Mouse (Mus musculus): ENCODE measurements at regions not wholly inside any gene's neighbourhood (a gene's known extent, or its start where the extent isn't known, plus 50 kb on each side); places are given as distances from the start of the nearest gene placed in this dataset.

- no peaks in the 10 kb centered on the region for H3K9me3 ChIP-seq (replicated peaks; ENCODE audit: control insufficient read depth, low read length, poor library complexity, severe bottlenecking)
- H3K27ac ChIP-seq (ENCODE audit: low read length), result no peak overlapping the region
- H3K9ac ChIP-seq (ENCODE audit: low read depth, low read length), result no peak overlapping the region
- H3K4me1 ChIP-seq (ENCODE audit: control insufficient read depth, insufficient read depth, low read length), result no peaks in the 10 kb centered on the region
- H3K4me2 ChIP-seq (ENCODE audit: low read length), result no peak overlapping the region
- H3K4me3 ChIP-seq (ENCODE audit: low read depth, low read length), result no peak overlapping the region
- ATAC-seq, result no peak
- 85% methylated on average over 11 of the region's 11 CpGs for WGBS
- no peaks in the 10 kb centered on the region for H3K27me3 ChIP-seq (ENCODE audit: control insufficient read depth, insufficient read depth, low read depth, low read length)
- no peaks in the 10 kb centered on the region for H3K36me3 ChIP-seq (ENCODE audit: control insufficient read depth, insufficient read depth, low read length)
Observed at GRCm38 (mm10) chr2:114812141-114812902, 157.6 kb upstream of the Dph6 start.

GRCm38 (mm10) chr2:114812903-114813290, 158.1 kb upstream of the Dph6 start:
- H3K9ac ChIP-seq (ENCODE audit: low read depth, low read length), result no peak overlapping the region
- no peak for ATAC-seq
- no peaks in the 10 kb centered on the region for H3K4me1 ChIP-seq (ENCODE audit: control insufficient read depth, insufficient read depth, low read length)
- H3K36me3 ChIP-seq (ENCODE audit: control insufficient read depth, insufficient read depth, low read length), result no peaks in the 10 kb centered on the region
- no peak overlapping the region for H3K27ac ChIP-seq (ENCODE audit: low read length)
- H3K4me3 ChIP-seq (ENCODE audit: low read depth, low read length), result no peak overlapping the region
- no peaks in the 10 kb centered on the region for H3K9me3 ChIP-seq (replicated peaks; ENCODE audit: control insufficient read depth, low read length, poor library complexity, severe bottlenecking)
- WGBS, result 31% methylated on average over 3 of the region's 3 CpGs
- no peaks in the 10 kb centered on the region for H3K27me3 ChIP-seq (ENCODE audit: control insufficient read depth, insufficient read depth, low read depth, low read length)
- no peak overlapping the region for H3K4me2 ChIP-seq (ENCODE audit: low read length)

GRCm38 (mm10) chr2:114822657-114823056, 167.9 kb upstream of the Dph6 start:
- no peaks in the 10 kb centered on the region for H3K4me1 ChIP-seq (ENCODE audit: control insufficient read depth, insufficient read depth, low read length)
- no peak overlapping the region for H3K4me2 ChIP-seq (ENCODE audit: low read length)
- 50% methylated on average over 3 of the region's 3 CpGs for WGBS

GRCm38 (mm10) chr2:114828192-114828591, 173.4 kb upstream of the Dph6 start:
- no peak for ATAC-seq
- 50% methylated on average over 6 of the region's 6 CpGs for WGBS
- H3K27ac ChIP-seq (ENCODE audit: low read length), result no peak overlapping the region

More at GRCm38 (mm10) chr2:114822657-114823056, 167.9 kb upstream of the Dph6 start:
- no peak for ATAC-seq
- no peaks in the 10 kb centered on the region for H3K36me3 ChIP-seq (ENCODE audit: control insufficient read depth, insufficient read depth, low read length)
- H3K27ac ChIP-seq (ENCODE audit: low read length), result no peak overlapping the region
- no peaks in the 10 kb centered on the region for H3K9me3 ChIP-seq (replicated peaks; ENCODE audit: control insufficient read depth, low read length, poor library complexity, severe bottlenecking)
- H3K4me3 ChIP-seq (ENCODE audit: low read depth, low read length), result no peak overlapping the region
- H3K27me3 ChIP-seq (ENCODE audit: control insufficient read depth, insufficient read depth, low read depth, low read length), result no peaks in the 10 kb centered on the region
- no peak overlapping the region for H3K9ac ChIP-seq (ENCODE audit: low read depth, low read length)

GRCm38 (mm10) chr2:114835694-114836093, 180.9 kb upstream of the Dph6 start:
- H3K4me2 ChIP-seq (ENCODE audit: low read length), result no peak overlapping the region
- 65% methylated on average over 2 of the region's 2 CpGs for WGBS
- no peak overlapping the region for H3K27ac ChIP-seq (ENCODE audit: low read length)
- no peak overlapping the region for H3K4me3 ChIP-seq (ENCODE audit: low read depth, low read length)
- no peaks in the 10 kb centered on the region for H3K27me3 ChIP-seq (ENCODE audit: control insufficient read depth, insufficient read depth, low read depth, low read length)
- no peak for ATAC-seq
- H3K9ac ChIP-seq (ENCODE audit: low read depth, low read length), result no peak overlapping the region
- H3K9me3 ChIP-seq (replicated peaks; ENCODE audit: control insufficient read depth, low read length, poor library complexity, severe bottlenecking), result no peaks in the 10 kb centered on the region
- no peaks in the 10 kb centered on the region for H3K4me1 ChIP-seq (ENCODE audit: control insufficient read depth, insufficient read depth, low read length)
- no peaks in the 10 kb centered on the region for H3K36me3 ChIP-seq (ENCODE audit: control insufficient read depth, insufficient read depth, low read length)

More at GRCm38 (mm10) chr2:114828192-114828591, 173.4 kb upstream of the Dph6 start:
- no peaks in the 10 kb centered on the region for H3K36me3 ChIP-seq (ENCODE audit: control insufficient read depth, insufficient read depth, low read length)
- H3K9me3 ChIP-seq (replicated peaks; ENCODE audit: control insufficient read depth, low read length, poor library complexity, severe bottlenecking), result no peaks in the 10 kb centered on the region
- no peaks in the 10 kb centered on the region for H3K4me1 ChIP-seq (ENCODE audit: control insufficient read depth, insufficient read depth, low read length)
- no peak overlapping the region for H3K9ac ChIP-seq (ENCODE audit: low read depth, low read length)
- H3K4me2 ChIP-seq (ENCODE audit: low read length), result no peak overlapping the region
- H3K4me3 ChIP-seq (ENCODE audit: low read depth, low read length), result no peak overlapping the region
- H3K27me3 ChIP-seq (ENCODE audit: control insufficient read depth, insufficient read depth, low read depth, low read length), result no peaks in the 10 kb centered on the region

- Histone ChIP-seq H3K9ac (ENCODE audit: low read depth, low read length) (no peak overlapping the region), H3K4me1 (ENCODE audit: control insufficient read depth, insufficient read depth, low read length) (no peaks in the 10 kb centered on the region), H3K4me3 (ENCODE audit: low read depth, low read length) (no peak overlapping the region), H3K27me3 (ENCODE audit: control insufficient read depth, insufficient read depth, low read depth, low read length) (no peaks in the 10 kb centered on the region), H3K27ac (ENCODE audit: low read length) (no peak overlapping the region), H3K36me3 (ENCODE audit: control insufficient read depth, insufficient read depth, low read length) (no peaks in the 10 kb centered on the region), H3K9me3 (replicated peaks; ENCODE audit: control insufficient read depth, low read length, poor library complexity, severe bottlenecking) (no peaks in the 10 kb centered on the region), H3K4me2 (ENCODE audit: low read length) (no peak overlapping the region)
- peak; percentile 56 for ATAC-seq
- 66% methylated on average over 9 of the region's 9 CpGs for WGBS
Observed at GRCm38 (mm10) chr2:114843696-114844388, 189.1 kb upstream of the Dph6 start.

- Histone ChIP-seq H3K36me3 (ENCODE audit: control insufficient read depth, insufficient read depth, low read length) (no peaks in the 10 kb centered on the region), H3K4me3 (ENCODE audit: low read depth, low read length) (no peak overlapping the region), H3K27me3 (ENCODE audit: control insufficient read depth, insufficient read depth, low read depth, low read length) (no peaks in the 10 kb centered on the region), H3K9ac (ENCODE audit: low read depth, low read length) (no peak overlapping the region), H3K9me3 (replicated peaks; ENCODE audit: control insufficient read depth, low read length, poor library complexity, severe bottlenecking) (no peaks in the 10 kb centered on the region), H3K27ac (ENCODE audit: low read length) (no peak overlapping the region), H3K4me1 (ENCODE audit: control insufficient read depth, insufficient read depth, low read length) (no peaks in the 10 kb centered on the region), H3K4me2 (ENCODE audit: low read length) (no peak overlapping the region)
- ATAC-seq, result no peak
- WGBS, result 64% methylated on average over 3 of the region's 3 CpGs
Observed at GRCm38 (mm10) chr2:114844389-114844771, 189.6 kb upstream of the Dph6 start.

- H3K4me3 ChIP-seq (ENCODE audit: low read depth, low read length), result no peak overlapping the region
- WGBS, result 89% methylated on average over 5 of the region's 5 CpGs
- H3K4me1 ChIP-seq (ENCODE audit: control insufficient read depth, insufficient read depth, low read length), result peaks cover 3% of the 10 kb centered on the region; the same call in 1 of the 2 replicates
- H3K27me3 ChIP-seq (ENCODE audit: control insufficient read depth, insufficient read depth, low read depth, low read length), result no peaks in the 10 kb centered on the region
- ATAC-seq, result no peak
- no peak overlapping the region for H3K27ac ChIP-seq (ENCODE audit: low read length)
- no peaks in the 10 kb centered on the region for H3K36me3 ChIP-seq (ENCODE audit: control insufficient read depth, insufficient read depth, low read length)
- H3K9ac ChIP-seq (ENCODE audit: low read depth, low read length), result no peak overlapping the region
- H3K4me2 ChIP-seq (ENCODE audit: low read length), result no peak overlapping the region
- no peaks in the 10 kb centered on the region for H3K9me3 ChIP-seq (replicated peaks; ENCODE audit: control insufficient read depth, low read length, poor library complexity, severe bottlenecking)
Observed at GRCm38 (mm10) chr2:114848439-114848838, 193.7 kb upstream of the Dph6 start.

GRCm38 (mm10) chr2:114848914-114849313, 194.2 kb upstream of the Dph6 start:
- 98% methylated on average over 2 of the region's 2 CpGs for WGBS
- peaks cover 3% of the 10 kb centered on the region; the same call in 1 of the 2 replicates for H3K4me1 ChIP-seq (ENCODE audit: control insufficient read depth, insufficient read depth, low read length)
- no peaks in the 10 kb centered on the region for H3K36me3 ChIP-seq (ENCODE audit: control insufficient read depth, insufficient read depth, low read length)
- no peak overlapping the region for H3K4me3 ChIP-seq (ENCODE audit: low read depth, low read length)
- H3K27me3 ChIP-seq (ENCODE audit: control insufficient read depth, insufficient read depth, low read depth, low read length), result no peaks in the 10 kb centered on the region
- H3K4me2 ChIP-seq (ENCODE audit: low read length), result no peak overlapping the region
- no peak overlapping the region for H3K27ac ChIP-seq (ENCODE audit: low read length)
- no peak overlapping the region for H3K9ac ChIP-seq (ENCODE audit: low read depth, low read length)
- ATAC-seq, result no peak
- H3K9me3 ChIP-seq (replicated peaks; ENCODE audit: control insufficient read depth, low read length, poor library complexity, severe bottlenecking), result no peaks in the 10 kb centered on the region

All from midbrain, embryonic 16.5 days (tissue).